Mouse (Mus musculus) layer of hippocampus, adult 2 months (tissue): Measurements from ENCODE around the gene Arhgef2. TPM values are rescaled to one million over a fixed set of nuclear protein-coding genes. Genes with fewer than 3 reads are reported as not detected.
A peak's percentile ranks its signal among the peaks of the same experiment; 100 is the strongest.

Source experiments
- DNase-seq, 2 experiments: peaks; one replicate each; pipeline ENCODE4 v3.0.0; 2022; ENCODE audit warnings: low spot score in 2 of 2
- H3K27ac ChIP-seq: fragments of 200-600 bp; 2 replicates; pipeline ENCODE4 v1.8.1; 2022
- H3K4me3 ChIP-seq: fragments of 200-600 bp; 2 replicates; pipeline ENCODE4 v1.8.1; 2022; ENCODE audit warnings: mild to moderate bottlenecking
- CTCF ChIP-seq: fragments of 200-600 bp; conservative IDR thresholded peaks from 2 replicates; pipeline ENCODE4 v1.8.1; 2022; ENCODE audit warnings: antibody characterized with exemption, mild to moderate bottlenecking, moderate library complexity
- total RNA-seq, 2 experiments: library from RNA; stranded (reverse); gene quantifications; 2 replicates each; pipeline ENCODE4 v1.2.3; 2021

The Arhgef2 gene
- total RNA-seq, 2 experiments from 2014 or later = 268 to 283 TPM

- H3K4me3 ChIP-seq = no peak overlapping the region
- no peak for DNase-seq
- TF ChIP-seq CTCF = no peak
- H3K27ac ChIP-seq = no peak overlapping the region
Observed at GRCm38 (mm10) chr3:88654621-88655020, 48.9 kb downstream of the Arhgef2 start.

- Histone ChIP-seq H3K27ac (no peak overlapping the region), H3K4me3 (no peak overlapping the region)
- TF ChIP-seq CTCF = no peak
- no peak for DNase-seq
Observed at GRCm38 (mm10) chr3:88655619-88656018, 49.9 kb downstream of the Arhgef2 start.

- no peak for TF ChIP-seq CTCF
- no peak overlapping the region for H3K4me3 ChIP-seq
- DNase-seq = no peak
- H3K27ac ChIP-seq = no peak overlapping the region
Observed at GRCm38 (mm10) chr3:88658441-88659127, 52.8 kb downstream of the Arhgef2 start.

GRCm38 (mm10) chr3:88659798-88660197, 54.0 kb downstream of the Arhgef2 start:
- no peak for TF ChIP-seq CTCF
- no peak overlapping the region for H3K4me3 ChIP-seq
- no peak for DNase-seq
- no peak overlapping the region for H3K27ac ChIP-seq

- Histone ChIP-seq H3K27ac (no peak overlapping the region), H3K4me3 (no peak overlapping the region)
- TF ChIP-seq CTCF = peak; percentile 27; the same call in 1 of the 2 replicates
- no peak for DNase-seq
Observed at GRCm38 (mm10) chr3:88664095-88664494, 58.3 kb downstream of the Arhgef2 start.

- Histone ChIP-seq H3K4me3 (peak overlapping the region; percentile 23), H3K27ac (no peak overlapping the region)
- TF ChIP-seq CTCF = peak; percentile 83
- DNase-seq = peak; percentile 61 to 68
Observed at GRCm38 (mm10) chr3:88677399-88677798, 71.6 kb downstream of the Arhgef2 start.

DNA sequence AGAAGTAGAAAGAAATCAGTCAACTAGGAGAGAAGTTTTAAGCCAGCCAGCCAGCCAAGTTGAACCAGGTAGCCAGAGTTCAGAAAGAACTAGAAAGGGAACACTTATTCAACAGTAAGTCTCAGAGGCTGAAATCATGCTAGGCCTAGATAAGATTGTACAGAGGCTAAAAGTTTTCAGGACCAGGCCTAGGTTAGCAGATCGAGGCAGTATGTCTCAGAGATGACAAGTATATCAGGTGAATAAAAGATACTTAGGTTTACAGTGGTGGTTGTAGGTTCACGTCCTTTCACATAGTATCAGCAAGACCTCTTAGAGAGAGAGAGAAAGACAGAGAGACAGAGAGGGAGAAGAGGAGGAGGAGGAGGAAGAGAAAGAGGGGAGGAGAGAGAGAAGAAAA, 78.0 kb downstream of the Arhgef2 start:
- Histone ChIP-seq H3K4me3 (no peak overlapping the region), H3K27ac (no peak overlapping the region)
- no peak for TF ChIP-seq CTCF
- DNase-seq = no peak

- Histone ChIP-seq H3K4me3 (peak overlapping the region; percentile 70), H3K27ac (peak overlapping the region; percentile 91)
- no peak for DNase-seq
- TF ChIP-seq CTCF = peak; percentile 56
Observed at GRCm38 (mm10) chr3:88684236-88684979, 78.6 kb downstream of the Arhgef2 start.

GRCm38 (mm10) chr3:88684980-88685941, 79.5 kb downstream of the Arhgef2 start, which contains the start of gene Khdc4:
Gene Khdc4, plus strand, starts transcription at chr3:88685803.
- Histone ChIP-seq H3K4me3 (peak within 1 kb of the TSS; percentile 70), H3K27ac (peak within 1 kb of the TSS; percentile 91)
- peak; percentile 97 to 98 for DNase-seq
- TF ChIP-seq CTCF = peak; percentile 10

GRCm38 (mm10) chr3:88685958-88686451, 80.2 kb downstream of the Arhgef2 start:
- DNase-seq = peak; percentile 16 to 51
- TF ChIP-seq CTCF = peak; percentile 50
- Histone ChIP-seq H3K27ac (peak overlapping the region; percentile 91), H3K4me3 (peak overlapping the region; percentile 70)

DNA sequence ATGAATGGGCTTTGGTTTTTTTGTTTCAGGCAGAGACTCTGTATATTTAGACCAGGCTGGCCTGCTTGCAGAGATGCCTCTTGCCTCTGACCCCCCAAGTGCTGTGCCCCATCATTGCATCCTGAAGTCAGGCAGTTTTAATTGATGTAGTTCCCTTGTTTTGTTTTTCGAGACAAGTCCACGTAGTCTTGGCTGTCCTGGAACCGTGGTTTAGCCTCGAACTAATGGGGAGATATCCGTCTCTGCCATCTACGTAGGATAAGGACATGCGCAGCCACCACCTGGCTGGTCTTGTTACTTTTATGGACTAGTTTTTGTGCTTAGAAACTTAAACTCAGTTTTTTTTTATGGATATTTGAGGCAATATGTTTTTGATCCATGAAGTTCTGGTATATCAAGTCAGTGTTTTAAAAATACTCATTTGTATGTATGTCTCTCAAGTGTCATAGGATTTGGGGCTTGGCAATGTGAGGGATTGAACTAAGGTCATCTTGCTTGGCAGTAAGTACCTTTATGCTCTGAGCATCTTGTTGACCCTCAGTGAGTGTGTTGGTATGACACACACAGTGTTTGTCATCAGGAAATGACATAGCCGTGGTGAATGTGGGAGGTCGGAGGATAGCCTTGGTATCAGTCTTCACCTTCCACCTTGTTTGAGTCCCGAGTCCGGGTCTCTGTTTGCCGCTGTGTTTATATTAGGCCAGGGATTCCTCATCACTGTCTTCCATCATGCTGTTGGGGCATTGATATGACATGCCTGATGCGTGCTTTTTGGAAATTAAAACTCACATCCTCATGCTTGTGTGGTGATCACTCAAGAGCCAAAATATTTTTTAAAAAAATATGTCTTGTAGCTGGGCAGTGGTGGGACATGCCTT, 81.2 kb downstream of the Arhgef2 start:
- no peak for TF ChIP-seq CTCF
- peak overlapping the region; percentile 91; the same call in 1 of the 2 replicates for H3K27ac ChIP-seq
- H3K4me3 ChIP-seq = peak overlapping the region; percentile 70
- DNase-seq = no peak

DNA sequence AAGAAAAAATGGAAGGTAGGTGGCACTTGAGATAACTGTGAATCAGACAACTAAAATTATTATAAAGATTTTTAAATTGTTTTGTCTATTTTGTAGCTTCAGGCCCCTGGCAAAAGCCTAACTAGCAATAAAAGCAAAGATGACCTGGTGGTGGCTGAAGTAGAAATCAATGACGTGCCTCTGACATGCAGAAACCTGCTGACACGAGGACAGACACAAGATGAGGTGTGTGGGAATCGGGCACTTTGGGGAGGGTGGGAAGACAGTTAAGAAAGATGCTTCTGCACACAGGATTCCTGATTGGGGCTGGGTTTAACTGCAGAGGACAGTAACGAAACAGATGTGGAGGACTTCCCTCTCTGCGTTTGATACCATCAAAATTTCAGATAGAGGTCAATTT, 83.3 kb downstream of the Arhgef2 start:
- Histone ChIP-seq H3K4me3 (no peak overlapping the region), H3K27ac (no peak overlapping the region)
- no peak for TF ChIP-seq CTCF
- DNase-seq = no peak
